Mouse (Mus musculus) erythroblast, embryonic 14.5 days (primary cell): ENCODE measurements around the gene D630003M21Rik.

ENCODE experiments used
- GATA1 ChIP-seq: IDR thresholded peaks from 2 replicates; pipeline ENCODE4 v1.6.1; 2012; ENCODE audit warnings: low read length, inconsistent platforms, mixed read lengths
- TAL1 ChIP-seq: IDR thresholded peaks from 3 replicates; pipeline ENCODE4 v1.6.1; 2012; ENCODE audit warnings: low read length, inconsistent platforms, mixed read lengths

DNA sequence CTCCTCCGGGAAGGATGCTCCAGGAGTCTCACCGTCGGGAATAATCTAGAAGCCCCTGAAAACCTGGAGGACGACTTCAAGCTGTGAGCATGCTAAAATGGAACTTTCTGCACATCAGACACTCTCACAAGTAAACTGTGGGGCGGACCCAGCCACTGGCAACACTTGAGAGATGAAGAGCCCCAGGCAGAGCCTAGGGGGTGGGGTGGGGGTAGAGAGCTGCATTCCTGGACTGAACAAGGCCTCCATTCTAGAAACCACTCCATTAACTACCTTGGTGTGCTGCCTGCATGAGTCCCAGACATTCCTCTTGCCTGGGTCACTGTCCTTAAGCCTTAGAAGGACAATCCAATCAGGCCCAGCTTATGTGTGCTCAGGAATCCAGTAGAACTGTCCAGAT, 2.0 kb upstream of the D630003M21Rik start:
- TF ChIP-seq TAL1, result no peak
- no peak for TF ChIP-seq GATA1
